ENCODE assay signal across 18 mouse cellular contexts in genomic region chr1:25892970-25893369, GRCm38 (mm10).
DNase-seq lines count a peak whose midpoint lies in the region; ATAC-seq lines count a peak whose summit lies in the region.
"Had no signal": no experiment of that assay in that cellular context is flagged by ENCODE, and none has a peak within 500 bp of the region (broad histone marks: within the 10 kb centered on the region; RNA-seq: fewer than 3 reads in every experiment).

No protein-coding gene starts in this region.

- no peak overlapping the region for H3K9ac ChIP-seq in midbrain, embryonic 13.5 days (replicated peaks)
- H3K9ac ChIP-seq: limb, embryonic 13.5 days; liver, embryonic 15.5 days had no signal

- H3K36me3 ChIP-seq in hindbrain, embryonic 10.5 days = no peaks in the 10 kb centered on the region
- no peaks in the 10 kb centered on the region for H3K36me3 ChIP-seq in midbrain, embryonic 13.5 days
- H3K36me3 ChIP-seq: limb, embryonic 13.5 days; liver, embryonic 15.5 days had no signal

- H3K9me3 ChIP-seq in hindbrain, embryonic 10.5 days = no peaks in the 10 kb centered on the region
- H3K9me3 ChIP-seq in midbrain, embryonic 13.5 days = no peaks in the 10 kb centered on the region
- H3K9me3 ChIP-seq: limb, embryonic 13.5 days; liver, embryonic 15.5 days had no signal

- peak; percentile 51; the same call in 1 of the 2 replicates for ATAC-seq in midbrain, embryonic 13.5 days

- 79% methylated on average over 4 of the region's 4 CpGs for WGBS in hindbrain, embryonic 10.5 days
- WGBS in midbrain, embryonic 13.5 days = 43% methylated on average over 4 of the region's 4 CpGs

- no peak overlapping the region for H3K4me3 ChIP-seq in hindbrain, embryonic 10.5 days
- no peak overlapping the region for H3K4me3 ChIP-seq in midbrain, embryonic 13.5 days (replicated peaks)
- H3K4me3 ChIP-seq: limb, embryonic 13.5 days; liver, embryonic 15.5 days had no signal

- H3K4me1 ChIP-seq in hindbrain, embryonic 10.5 days (replicated peaks) = 0 out of 2 replicates have a peak, but pooled peaks cover 4% of the 10 kb centered on the region
- no peaks in the 10 kb centered on the region for H3K4me1 ChIP-seq in midbrain, embryonic 13.5 days (replicated peaks)
- H3K4me1 ChIP-seq: limb, embryonic 13.5 days; liver, embryonic 15.5 days had no signal

- peak overlapping the region; percentile 72; the same call in 1 of the 2 replicates for H3K27ac ChIP-seq in hindbrain, embryonic 10.5 days
- no peak overlapping the region for H3K27ac ChIP-seq in midbrain, embryonic 13.5 days
- H3K27ac ChIP-seq: limb, embryonic 13.5 days; liver, embryonic 15.5 days; stomach, postnatal 0 days had no signal

- no peaks in the 10 kb centered on the region for H3K27me3 ChIP-seq in hindbrain, embryonic 10.5 days (ENCODE audit: insufficient read depth, poor library complexity, severe bottlenecking)
- H3K27me3 ChIP-seq in midbrain, embryonic 13.5 days = no peaks in the 10 kb centered on the region
- H3K27me3 ChIP-seq: CH12.LX; limb, embryonic 13.5 days; liver, embryonic 15.5 days had no signal

- no peak overlapping the region for H3K4me2 ChIP-seq in midbrain, embryonic 13.5 days (replicated peaks)
- H3K4me2 ChIP-seq: heart, embryonic 11.5 days; limb, embryonic 13.5 days; liver, embryonic 15.5 days had no signal

- peak; percentile 63 to 76 for DNase-seq in cerebellum, postnatal 10 days
- DNase-seq in cerebellum, postnatal 25 days = no peak
- DNase-seq in embryo, embryonic 11 days = peak; percentile 1
- no peak for DNase-seq in hindbrain, embryonic 10.5 days (ENCODE audit: low spot score)
- no peak for DNase-seq in adrenal gland, adult 8-10 months
- no peak for DNase-seq in testis, postnatal 14 days (ENCODE audit: low spot score)
- DNase-seq in layer of hippocampus, adult 11-12 months (ENCODE audit: low spot score) = no peak
- DNase-seq: adrenal gland, postnatal 25 days; cerebellum, adult 9-11 months; gastrocnemius, postnatal 25 days; kidney, adult 8-10 months; lung, postnatal 10 days had no signal

Comparison
In these comparisons a context has a peak if more than half of its experiments do, and no peak if none do; other contexts are left out.
1. DNase-seq: peak in cerebellum, postnatal 10 days (2 of 2) and embryo, embryonic 11 days (single experiment); none in cerebellum, postnatal 25 days (0 of 2), hindbrain, embryonic 10.5 days (single experiment), adrenal gland, adult 8-10 months (single experiment), testis, postnatal 14 days (single experiment) and layer of hippocampus, adult 11-12 months (single experiment).